Mouse (Mus musculus) brain, embryonic 14.5 days (tissue): Measurements from ENCODE around the gene Acvr2a.

Source experiments
- CTCF ChIP-seq: fragments of 200-500 bp; IDR thresholded peaks from 2 replicates; pipeline ENCODE4 v1.5.1; 2012; ENCODE audit warnings: inconsistent platforms, mild to moderate bottlenecking, moderate library complexity, borderline replicate concordance; ENCODE audit not compliant: insufficient read depth, insufficient read length; ENCODE audit errors: extremely low read depth
- POLR2A ChIP-seq: fragments of 200-500 bp; IDR thresholded peaks from 2 replicates; pipeline ENCODE4 v1.6.1; 2012; ENCODE audit warnings: mild to moderate bottlenecking, inconsistent platforms, borderline replicate concordance; ENCODE audit not compliant: poor library complexity, insufficient read depth, insufficient read length, severe bottlenecking; ENCODE audit errors: extremely low read depth

DNA sequence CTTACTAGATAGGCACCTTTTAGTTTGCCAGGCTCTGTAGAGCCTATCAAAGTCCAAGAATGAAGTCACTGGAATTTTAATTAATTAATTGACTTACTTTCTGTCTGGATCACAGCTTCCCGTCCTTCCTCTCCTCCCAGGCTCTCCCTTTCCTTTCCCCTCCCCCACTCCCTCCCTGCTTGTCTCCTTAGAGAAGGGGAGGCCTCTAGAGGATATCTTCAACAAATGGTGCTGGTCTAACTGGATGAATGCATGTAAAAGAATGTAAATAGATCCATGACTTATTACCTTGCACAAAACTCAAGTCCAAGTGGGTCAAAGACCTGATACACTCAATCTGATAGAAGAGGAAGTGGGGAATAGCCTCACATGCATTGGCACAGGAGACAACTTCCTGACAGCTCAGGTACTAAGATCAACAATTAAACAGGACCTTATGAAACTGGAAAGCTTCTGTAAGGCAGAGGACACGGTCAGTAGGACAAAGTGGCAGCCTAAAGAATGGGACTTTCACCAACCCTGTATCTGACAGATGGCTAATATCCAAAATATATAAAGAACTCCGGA, 20.1 kb downstream of the Acvr2a start:
- TF ChIP-seq CTCF (no peak), POLR2A (no peak)
